Mouse (Mus musculus) ES-Bruce4 (cell line): ENCODE data around the gene Pcf11. TPM values are rescaled to one million over a fixed set of nuclear protein-coding genes. Genes with fewer than 3 reads are reported as not detected.

ENCODE experiments used
- H3K27ac ChIP-seq: 2 replicates; pipeline ENCODE4 v1.5.1; 2012; ENCODE audit warnings: low read length, inconsistent platforms; ENCODE audit not compliant: insufficient read depth
- H3K27me3 ChIP-seq: 2 replicates; pipeline ENCODE4 v1.6.1; 2012; ENCODE audit warnings: mild to moderate bottlenecking, low read length, inconsistent platforms; ENCODE audit not compliant: control insufficient read depth, poor library complexity, insufficient read depth, severe bottlenecking
- H3K36me3 ChIP-seq: 2 replicates; pipeline ENCODE4 v1.6.1; 2012; ENCODE audit warnings: inconsistent platforms, mild to moderate bottlenecking, low read length, moderate library complexity; ENCODE audit not compliant: control insufficient read depth, poor library complexity, insufficient read depth, severe bottlenecking
- H3K4me1 ChIP-seq: one replicate; pipeline ENCODE4 v1.8.1; 2011; ENCODE audit warnings: low read length; ENCODE audit not compliant: control insufficient read depth, insufficient read depth
- H3K4me3 ChIP-seq: 2 replicates; pipeline ENCODE4 v1.5.1; 2011; ENCODE audit warnings: low read depth, mild to moderate bottlenecking, low read length
- H3K9ac ChIP-seq: 2 replicates; pipeline ENCODE4 v1.6.1; 2012; ENCODE audit warnings: low read depth, mild to moderate bottlenecking, inconsistent platforms; ENCODE audit not compliant: poor library complexity, severe bottlenecking
- H3K9me3 ChIP-seq: replicated peaks from 2 replicates; pipeline ENCODE4 v1.6.1; 2012; ENCODE audit warnings: mild to moderate bottlenecking, low read length, inconsistent platforms; ENCODE audit not compliant: control insufficient read depth, poor library complexity, insufficient read depth, severe bottlenecking
- CTCF ChIP-seq: IDR thresholded peaks from one replicate; pipeline ENCODE4 v1.8.1; 2011; ENCODE audit warnings: low read depth, low read length
- EP300 ChIP-seq: IDR thresholded peaks from 2 replicates; pipeline ENCODE4 v1.6.1; 2011; ENCODE audit warnings: low read depth, low read length; ENCODE audit not compliant: insufficient read depth
- POLR2A ChIP-seq: IDR thresholded peaks from one replicate; pipeline ENCODE4 v1.8.1; 2011; ENCODE audit warnings: low read length; ENCODE audit not compliant: insufficient read depth
- polyA plus RNA-seq: library from polyadenylated mRNA; stranded (reverse); fragments of >200 nt; gene quantifications from 2 replicates; pipeline ENCODE4 v1.2.4, GENCODE M21; 2011; ENCODE audit warnings: low read depth; ENCODE audit not compliant: missing spikeins, insufficient read depth, insufficient read length

Gene Pcf11
- polyA plus RNA-seq, 1 experiment: 63.2 TPM

DNA sequence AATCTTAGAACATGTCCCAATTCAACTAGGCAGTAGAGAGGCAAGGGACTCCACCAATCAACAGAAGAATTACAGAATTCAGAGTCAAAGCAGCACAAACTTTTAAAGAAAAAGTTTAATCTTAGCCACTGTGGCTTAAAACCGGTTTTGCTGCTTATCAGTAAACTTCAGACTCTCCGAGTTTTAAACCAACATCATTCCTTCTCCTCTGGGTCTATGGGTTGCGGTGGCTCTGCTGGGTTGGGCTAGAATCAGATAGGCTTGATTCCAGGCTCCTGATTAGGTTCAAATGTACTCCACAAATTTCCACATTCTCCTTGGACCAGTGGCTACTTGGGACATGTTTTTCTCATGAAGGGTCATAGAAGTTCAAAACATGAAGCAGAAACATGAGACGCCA, 7.6 kb upstream of the Pcf11 start:
- H3K9me3 ChIP-seq: no peaks in the 10 kb centered on the region
- no peaks in the 10 kb centered on the region for H3K36me3 ChIP-seq
- TF ChIP-seq EP300 (no peak), CTCF (no peak), POLR2A (no peak)
- peaks cover 2% of the 10 kb centered on the region for H3K4me1 ChIP-seq
- no peak overlapping the region for H3K4me3 ChIP-seq
- H3K9ac ChIP-seq: no peak overlapping the region
- no peak overlapping the region for H3K27ac ChIP-seq
- no peaks in the 10 kb centered on the region for H3K27me3 ChIP-seq

DNA sequence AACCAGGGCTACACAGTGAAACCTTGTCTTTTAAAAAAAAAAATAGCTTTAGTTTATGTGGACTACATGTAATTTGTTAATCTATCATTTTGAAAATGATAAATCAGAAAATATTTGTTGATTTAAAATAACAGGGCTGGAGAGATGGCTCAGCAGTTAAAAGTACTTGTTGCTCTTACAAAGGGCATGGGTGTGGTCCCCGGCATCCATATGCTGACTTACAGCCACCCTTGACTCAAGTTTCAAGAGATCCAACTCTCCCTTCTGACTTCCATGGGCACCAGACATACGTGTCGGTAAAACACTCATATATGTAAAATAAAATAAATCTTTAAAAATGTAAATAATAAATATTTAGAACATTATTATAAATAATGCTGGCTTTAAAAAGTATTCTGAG, 5.4 kb upstream of the Pcf11 start:
- peaks cover 3% of the 10 kb centered on the region for H3K4me1 ChIP-seq
- H3K4me3 ChIP-seq: no peak overlapping the region
- H3K9ac ChIP-seq: no peak overlapping the region
- no peaks in the 10 kb centered on the region for H3K36me3 ChIP-seq
- H3K27me3 ChIP-seq: no peaks in the 10 kb centered on the region
- TF ChIP-seq EP300: no peak
- TF ChIP-seq CTCF: no peak
- no peak for TF ChIP-seq POLR2A
- H3K9me3 ChIP-seq: no peaks in the 10 kb centered on the region
- peak overlapping the region; percentile 66; the same call in 1 of the 2 replicates for H3K27ac ChIP-seq

DNA sequence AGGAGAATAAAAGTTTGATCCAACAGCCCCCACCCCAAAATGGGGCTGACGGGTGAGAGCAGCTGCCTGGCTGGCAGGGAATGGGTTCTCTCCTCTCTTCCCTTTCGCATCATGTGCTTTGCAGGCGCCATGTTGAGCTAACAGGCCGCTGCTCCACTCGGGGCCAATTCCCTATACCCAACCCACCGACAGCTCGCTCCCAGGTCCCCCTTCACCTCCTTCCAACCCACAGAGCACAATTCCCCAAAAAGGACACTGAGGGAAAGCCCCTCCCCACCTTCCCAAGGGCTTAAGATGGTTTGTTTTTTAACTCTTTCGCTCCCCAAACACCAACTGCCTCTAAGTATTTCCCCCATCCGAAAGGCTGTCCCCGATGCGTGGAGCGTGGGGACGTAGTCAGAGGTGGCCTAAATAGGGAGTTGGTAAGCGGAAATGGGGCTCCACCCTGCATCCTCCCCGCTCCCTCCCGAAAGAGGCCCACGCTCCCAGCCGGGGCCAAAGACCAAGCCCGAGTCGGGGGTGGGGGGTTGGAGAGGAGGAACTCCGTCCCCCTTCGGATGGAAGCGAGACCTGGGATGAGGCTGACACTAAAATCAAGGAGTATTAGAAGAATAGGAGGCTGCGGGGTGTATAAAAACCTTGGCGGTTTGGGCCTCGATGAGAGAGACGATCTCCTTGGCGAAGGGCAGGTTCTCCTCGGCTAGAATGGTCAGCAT, 785 bp downstream of the Pcf11 start:
- peak overlapping the region; percentile 99 for H3K9ac ChIP-seq
- H3K4me3 ChIP-seq: peak overlapping the region; percentile 98
- TF ChIP-seq EP300 (no peak), POLR2A (no peak), CTCF (no peak)
- no peaks in the 10 kb centered on the region for H3K9me3 ChIP-seq
- peaks cover 1% of the 10 kb centered on the region for H3K4me1 ChIP-seq
- H3K36me3 ChIP-seq: peaks cover 19% of the 10 kb centered on the region
- H3K27ac ChIP-seq: peak overlapping the region; percentile 57; the same call in 1 of the 2 replicates
- H3K27me3 ChIP-seq: no peaks in the 10 kb centered on the region

DNA sequence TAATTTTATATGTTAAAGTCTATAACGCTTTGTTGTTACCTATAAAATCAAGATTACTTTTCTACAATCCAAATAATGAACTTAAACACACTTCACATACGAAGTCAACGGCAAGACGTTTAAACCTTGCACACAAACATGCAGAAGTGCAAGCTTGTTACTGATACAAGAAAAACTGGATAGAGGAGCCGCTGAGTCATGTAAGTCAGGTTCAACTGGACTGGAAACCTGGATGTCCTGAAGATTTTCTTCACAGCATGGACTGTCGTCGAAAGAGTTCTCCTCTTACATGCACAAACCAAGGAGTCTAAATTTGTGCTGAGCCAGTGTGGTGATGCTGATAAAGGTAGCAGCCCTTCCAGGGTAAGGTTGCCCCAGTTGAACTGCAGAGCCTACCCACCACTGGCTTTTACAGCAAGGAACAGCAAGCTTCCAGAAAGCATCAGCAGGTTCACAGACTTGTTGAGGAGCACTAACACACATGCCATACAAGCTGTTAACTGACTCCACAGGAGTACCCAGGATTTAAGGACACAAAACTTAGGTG, 3.4 kb downstream of the Pcf11 start:
- Histone ChIP-seq H3K4me3 (peak overlapping the region; percentile 6; the same call in 1 of the 2 replicates), H3K36me3 (peaks cover 29% of the 10 kb centered on the region), H3K9me3 (no peaks in the 10 kb centered on the region), H3K9ac (peak overlapping the region; percentile 57; the same call in 1 of the 2 replicates), H3K4me1 (peaks cover 1% of the 10 kb centered on the region), H3K27me3 (no peaks in the 10 kb centered on the region), H3K27ac (no peak overlapping the region)
- TF ChIP-seq POLR2A: no peak
- no peak for TF ChIP-seq CTCF
- no peak for TF ChIP-seq EP300

DNA sequence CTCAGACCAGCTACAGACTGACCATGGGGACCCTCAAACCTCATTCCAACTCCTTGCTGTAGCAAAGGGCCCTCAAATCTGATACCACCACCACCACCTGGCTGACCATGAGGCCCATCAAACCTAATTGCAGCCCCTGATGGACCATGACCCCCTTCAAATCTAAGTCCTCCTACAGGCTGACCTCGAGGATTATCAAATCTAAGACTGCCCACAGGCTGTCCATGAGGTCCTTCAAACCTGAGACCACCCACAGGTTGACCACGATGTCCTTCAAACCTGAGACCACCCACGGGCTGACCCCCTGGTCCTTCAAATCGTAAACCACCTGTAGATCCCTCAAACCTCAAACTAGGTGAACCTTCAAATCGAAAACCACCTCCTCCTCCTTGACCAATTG, 11.7 kb downstream of the Pcf11 start:
- no peak overlapping the region for H3K9ac ChIP-seq
- no peak overlapping the region for H3K27ac ChIP-seq
- TF ChIP-seq EP300: no peak
- TF ChIP-seq CTCF: no peak
- TF ChIP-seq POLR2A: no peak
- H3K9me3 ChIP-seq: no peaks in the 10 kb centered on the region
- no peaks in the 10 kb centered on the region for H3K4me1 ChIP-seq
- no peak overlapping the region for H3K4me3 ChIP-seq
- H3K36me3 ChIP-seq: peaks cover 68% of the 10 kb centered on the region
- no peaks in the 10 kb centered on the region for H3K27me3 ChIP-seq

DNA sequence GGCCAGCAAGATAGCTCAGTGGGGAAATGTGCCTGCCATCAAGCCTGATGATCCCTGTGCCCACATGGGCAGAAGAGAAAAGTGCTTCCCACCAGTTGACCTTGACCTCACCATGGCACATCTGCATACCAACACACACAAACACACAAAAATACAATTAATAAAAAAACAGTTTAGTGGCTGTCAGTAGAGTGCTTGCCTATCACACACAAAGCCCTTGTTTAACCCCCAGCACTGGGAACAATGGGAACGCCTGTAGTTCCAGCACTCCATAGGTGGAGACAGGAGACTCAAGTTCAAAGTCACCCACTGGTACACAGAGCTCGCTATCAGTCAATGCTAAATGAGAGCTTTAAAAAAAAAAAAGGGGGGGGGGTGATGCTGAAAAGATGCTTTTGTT, 13.3 kb downstream of the Pcf11 start:
- Histone ChIP-seq H3K4me3 (no peak overlapping the region), H3K36me3 (peaks cover 65% of the 10 kb centered on the region), H3K27me3 (no peaks in the 10 kb centered on the region)

More for the DNA sequence above, 13.3 kb downstream of the Pcf11 start:
- H3K27ac ChIP-seq: no peak overlapping the region
- H3K9me3 ChIP-seq: no peaks in the 10 kb centered on the region
- no peaks in the 10 kb centered on the region for H3K4me1 ChIP-seq
- no peak for TF ChIP-seq POLR2A
- TF ChIP-seq EP300: no peak
- TF ChIP-seq CTCF: no peak
- H3K9ac ChIP-seq: no peak overlapping the region
